In genomic region chr16:59666938-59667337, GRCm38 (mm10) we compare ENCODE assay signal across 12 mouse cellular contexts.
"Had no signal": no experiment of that assay in that cellular context is flagged by ENCODE, and none has a peak within 500 bp of the region (broad histone marks: within the 10 kb centered on the region; RNA-seq: fewer than 3 reads in every experiment).

No protein-coding gene starts in this region.

- DNase-seq: kidney, adult 8-10 months; kidney, postnatal 25 days; lung, embryonic 14.5 days; lung, postnatal 10 days; lung, postnatal 4 days; midbrain, embryonic 14.5 days; right cerebral cortex, adult 18-20 months; right cerebral cortex, postnatal 25 days; thymus, postnatal 25 days had no signal

- H3K4me3 ChIP-seq: limb, embryonic 15.5 days; liver, embryonic 12.5 days; midbrain, embryonic 10.5 days had no signal

- H3K27me3 ChIP-seq: limb, embryonic 15.5 days; liver, embryonic 12.5 days had no signal

- H3K4me1 ChIP-seq: limb, embryonic 15.5 days; liver, embryonic 12.5 days; midbrain, embryonic 10.5 days had no signal

- H3K9me3 ChIP-seq: limb, embryonic 15.5 days; liver, embryonic 12.5 days; midbrain, embryonic 10.5 days had no signal

- H3K27ac ChIP-seq: limb, embryonic 15.5 days; liver, embryonic 12.5 days; midbrain, embryonic 10.5 days had no signal

- H3K36me3 ChIP-seq: limb, embryonic 15.5 days; liver, embryonic 12.5 days; midbrain, embryonic 10.5 days had no signal
